Mouse (Mus musculus): ENCODE data around the gene Sgcd.

DNA sequence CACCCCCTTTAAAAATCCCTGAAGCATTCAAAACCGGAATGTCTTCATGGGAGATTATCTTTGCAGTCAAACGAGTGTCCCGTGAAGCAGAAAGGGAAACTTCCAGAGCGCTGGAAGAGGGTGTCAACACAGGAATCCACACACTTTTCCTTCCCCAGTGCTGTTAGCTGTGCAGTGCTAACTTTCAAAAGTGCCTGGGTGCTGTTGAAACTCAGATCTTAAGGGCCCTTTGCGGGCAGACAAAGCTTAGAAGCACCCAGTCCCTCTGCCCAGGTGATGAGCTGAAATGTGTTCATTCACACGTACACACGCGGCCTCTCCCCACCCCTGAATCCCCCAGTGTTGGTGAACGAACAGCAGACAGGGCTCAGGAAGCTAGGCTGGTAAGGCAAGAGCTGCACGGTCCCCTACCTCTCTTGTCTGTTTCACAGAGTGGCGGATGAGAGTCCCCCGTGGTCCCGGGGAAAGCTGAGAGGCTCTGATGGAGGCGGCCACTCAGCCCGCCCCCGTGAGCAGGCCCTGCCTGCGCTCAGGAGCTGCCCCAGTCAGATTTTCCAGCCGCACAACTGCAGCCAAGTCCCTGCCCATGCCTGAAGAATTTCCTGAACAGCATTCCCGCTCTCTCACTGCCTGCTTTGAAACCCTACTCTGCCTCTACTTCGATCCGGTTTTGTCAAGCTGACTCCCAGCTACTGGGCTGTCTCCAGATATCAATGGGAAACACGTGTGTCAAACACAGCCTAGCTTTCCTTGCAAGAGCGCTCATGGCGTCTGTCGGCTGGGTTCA, 609.7 kb downstream of the Sgcd start:
- TF ChIP-seq POLR2A (IDR thresholded peaks at IDR 0.05; ENCODE audit: insufficient read depth, low read depth, low read length) (peak; percentile 58), CTCF (IDR thresholded peaks at IDR 0.05) (no peak), EP300 (IDR thresholded peaks at IDR 0.05; ENCODE audit: insufficient read depth, low read depth, low read length) (0 out of 2 replicates have a peak, but pooled peaks have one; percentile 25)
